Mouse (Mus musculus) embryo, embryonic 10 days (tissue): ENCODE measurements around the gene Ptprn2.

ENCODE experiments used
- DNase-seq: peaks from one replicate; pipeline ENCODE4 v3.0.0-alpha.2; 2015; ENCODE audit warnings: low spot score

The Ptprn2 gene

GRCm38 (mm10) chr12:117058184-117058958 lies 572.9 kb downstream of the Ptprn2 start:
- DNase-seq, result no peak

GRCm38 (mm10) chr12:117058975-117059374 lies 573.5 kb downstream of the Ptprn2 start:
- DNase-seq, result no peak

- DNase-seq, result no peak
Observed at GRCm38 (mm10) chr12:117077664-117078063, 592.1 kb downstream of the Ptprn2 start.

GRCm38 (mm10) chr12:117078945-117079344 lies 593.4 kb downstream of the Ptprn2 start:
- no peak for DNase-seq

DNA sequence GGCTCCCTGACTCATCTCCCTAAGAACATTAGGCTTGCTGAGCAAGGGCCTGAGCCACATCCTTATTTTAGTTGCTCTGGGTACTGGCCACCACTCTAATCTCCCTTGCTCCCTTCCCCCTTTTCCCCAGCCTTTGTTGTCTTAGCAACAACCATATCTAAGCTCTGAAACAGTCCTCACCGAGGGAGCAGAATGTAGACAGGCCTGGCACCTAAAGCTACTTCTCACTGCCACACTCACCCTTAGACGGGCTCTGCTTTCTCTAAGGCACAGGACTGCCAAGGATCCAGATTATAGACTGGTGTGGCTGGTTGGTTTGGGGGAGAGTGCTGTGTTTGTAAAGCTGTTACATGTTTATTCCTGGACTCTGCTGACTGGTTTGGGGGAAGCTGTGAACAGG lies 594.2 kb downstream of the Ptprn2 start:
- no peak for DNase-seq

DNA sequence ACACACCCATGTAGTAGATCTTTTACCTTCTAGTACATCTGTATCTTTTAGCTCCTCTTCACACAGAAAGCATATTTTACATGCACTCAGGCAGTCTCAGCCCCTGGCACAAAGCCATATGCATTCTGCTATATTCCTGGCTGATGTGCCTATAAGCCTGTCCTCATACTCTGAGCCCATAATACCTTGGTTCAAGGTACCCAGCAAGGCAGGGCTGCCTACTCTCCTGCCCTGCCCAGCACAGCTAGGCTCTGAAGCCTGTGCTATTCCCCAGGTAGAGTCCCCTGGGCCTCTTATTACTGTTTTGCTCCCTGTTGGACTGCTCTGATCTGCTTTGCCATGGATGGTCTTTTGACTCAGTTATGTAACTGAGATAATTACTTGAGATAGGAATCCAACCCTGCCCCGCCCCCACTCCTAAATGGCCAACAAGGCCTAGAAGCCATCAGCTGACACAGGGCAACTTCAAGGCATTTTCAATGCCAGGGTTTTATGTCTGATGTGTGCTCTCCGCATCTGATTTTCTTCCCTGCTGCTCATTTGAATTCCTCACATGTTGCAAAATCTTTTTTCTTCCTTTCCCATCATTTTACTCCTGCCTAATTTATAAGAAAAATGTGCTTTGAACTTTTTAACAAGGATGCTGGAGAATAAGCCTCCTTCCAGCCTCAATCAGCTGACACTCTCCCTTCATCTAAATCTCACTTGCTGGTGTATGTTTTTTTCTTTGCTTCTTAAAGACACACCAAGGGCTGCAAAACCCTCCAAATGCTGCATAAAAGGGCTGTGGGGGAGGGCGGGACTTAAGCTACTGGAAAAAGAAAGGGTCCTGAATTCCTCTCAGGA lies 598.6 kb downstream of the Ptprn2 start:
- no peak for DNase-seq

DNA sequence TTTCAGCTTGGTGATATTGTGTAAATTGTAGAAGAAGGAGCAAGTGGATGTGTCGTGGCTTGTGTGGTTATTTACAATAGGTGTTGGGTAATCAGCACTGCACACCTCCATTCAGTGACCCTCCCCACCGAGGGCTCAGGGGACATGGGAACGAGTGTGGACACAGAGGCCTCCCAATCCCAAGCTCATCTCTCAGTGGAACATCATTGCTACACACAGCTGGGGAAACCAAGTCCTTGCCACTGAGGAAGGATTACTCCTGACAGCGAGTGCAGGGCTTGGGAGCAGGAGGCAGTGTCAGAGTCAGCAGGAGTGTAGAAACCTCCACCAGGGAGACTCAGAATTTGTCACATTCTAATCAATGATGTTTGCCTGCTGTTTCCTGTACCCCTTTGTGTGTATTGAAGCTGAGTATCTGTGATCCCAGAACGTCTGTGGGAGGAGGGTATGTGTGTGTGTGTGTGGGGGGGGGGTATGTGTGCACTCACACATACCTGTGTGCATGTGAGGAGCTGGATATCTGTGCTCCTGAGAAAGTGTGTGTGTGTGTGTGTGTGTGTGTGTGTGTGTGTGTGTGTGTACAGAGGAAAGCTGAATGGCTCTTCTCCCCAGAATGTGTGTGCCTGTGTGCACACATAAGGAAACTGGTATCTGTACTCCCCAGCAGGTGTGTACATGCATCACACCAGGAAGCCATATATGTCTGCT lies 599.3 kb downstream of the Ptprn2 start:
- no peak for DNase-seq

GRCm38 (mm10) chr12:117085661-117086335 lies 600.3 kb downstream of the Ptprn2 start:
- DNase-seq, result no peak

DNA sequence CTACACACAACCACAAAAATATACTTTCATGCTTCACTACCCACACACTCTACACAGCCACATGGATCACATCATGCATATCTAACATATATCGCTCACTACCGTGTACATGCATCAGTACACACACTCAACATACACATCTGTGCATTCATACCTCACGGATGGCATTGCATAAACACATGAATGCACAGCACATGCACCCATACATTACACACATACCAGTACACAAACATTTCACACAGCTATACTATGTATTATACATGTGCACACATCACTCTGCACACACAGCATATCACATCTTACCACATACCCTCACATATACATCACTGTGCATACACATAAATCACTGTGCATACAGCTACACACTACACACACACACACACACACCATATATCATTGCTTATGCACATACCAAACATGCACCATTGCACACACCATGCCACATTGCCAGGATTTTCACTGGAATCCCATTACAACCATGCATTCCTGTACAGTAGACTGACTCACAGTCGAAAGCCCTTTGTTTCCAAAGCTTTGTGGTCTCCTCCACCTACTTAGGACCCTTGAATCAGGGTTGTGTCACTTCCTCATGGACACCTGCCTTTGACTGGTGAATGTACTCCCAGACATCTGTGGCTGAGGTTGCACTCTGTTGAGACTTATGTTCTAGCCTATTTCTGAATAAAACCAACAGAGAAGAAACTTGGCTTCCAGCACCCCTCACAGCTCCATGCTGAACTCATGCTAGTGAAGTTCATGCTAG lies 607.0 kb downstream of the Ptprn2 start:
- DNase-seq, result no peak

GRCm38 (mm10) chr12:117095941-117096340 lies 610.4 kb downstream of the Ptprn2 start:
- no peak for DNase-seq

DNA sequence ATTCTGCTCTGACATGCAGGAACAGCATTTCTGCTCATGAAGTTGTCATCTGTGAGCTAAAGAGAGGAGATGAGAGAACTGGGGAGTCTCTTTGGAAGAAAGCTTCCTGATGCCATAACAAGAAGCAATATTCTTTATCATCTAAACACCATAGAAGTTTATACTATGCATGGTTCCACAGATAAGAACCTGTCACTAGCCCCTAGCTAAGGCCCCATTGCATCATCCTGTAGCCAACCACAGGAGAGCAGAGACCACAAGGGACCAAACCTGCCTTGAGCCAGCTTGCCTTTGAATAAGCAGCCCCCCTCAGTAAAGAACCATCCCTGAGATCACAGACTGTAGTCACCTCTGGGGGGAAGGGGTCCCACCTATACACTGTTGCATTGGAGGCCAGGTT lies 612.8 kb downstream of the Ptprn2 start:
- DNase-seq, result no peak

DNA sequence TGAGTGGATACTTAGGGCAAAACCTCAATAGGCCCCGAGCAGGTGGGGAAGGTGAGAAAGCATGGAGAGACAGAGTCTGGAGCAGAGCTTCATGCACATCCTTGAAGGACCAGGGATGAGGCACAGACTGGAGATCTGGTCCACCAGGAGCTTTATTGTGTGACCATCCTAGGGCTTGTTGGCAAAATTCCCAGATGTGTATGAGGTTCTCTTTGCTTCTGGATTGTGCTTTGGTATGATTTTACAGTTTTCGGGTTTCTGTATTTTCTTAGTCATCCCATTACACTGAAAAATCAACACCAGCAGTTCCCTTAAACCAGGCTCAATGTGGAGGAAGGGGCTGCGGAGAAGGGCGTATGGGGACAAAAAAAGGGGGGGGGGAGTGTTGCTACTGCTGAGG lies 621.2 kb downstream of the Ptprn2 start:
- no peak for DNase-seq

DNA sequence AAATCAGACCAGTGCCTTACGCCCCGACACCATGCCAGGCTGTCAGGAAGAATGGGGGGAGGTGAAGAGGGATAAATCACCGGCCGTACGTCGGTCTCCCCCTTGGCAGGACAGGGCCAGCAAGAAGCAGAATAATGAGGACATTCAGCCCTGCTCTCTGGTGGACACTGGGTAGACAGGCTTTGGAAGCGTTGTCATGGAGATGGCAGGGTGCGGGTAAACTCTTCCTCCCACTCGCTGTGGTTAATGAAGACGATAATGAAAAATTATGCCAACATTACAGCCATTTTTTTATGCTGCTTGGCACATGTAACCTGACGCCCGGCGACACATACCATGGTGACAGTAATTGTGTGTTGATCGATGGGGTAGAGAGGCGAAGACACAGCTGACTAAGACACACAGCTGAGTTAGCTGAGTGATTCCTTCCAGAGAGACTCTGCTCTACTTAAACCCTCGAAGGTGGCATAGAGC lies 621.7 kb downstream of the Ptprn2 start:
- DNase-seq, result peak; percentile 83

- DNase-seq, result no peak
Observed at GRCm38 (mm10) chr12:117115254-117115865, 629.8 kb downstream of the Ptprn2 start.

- DNase-seq, result no peak
Observed at GRCm38 (mm10) chr12:117127078-117127477, 641.6 kb downstream of the Ptprn2 start.

GRCm38 (mm10) chr12:117127485-117127884 lies 642.0 kb downstream of the Ptprn2 start:
- no peak for DNase-seq

DNA sequence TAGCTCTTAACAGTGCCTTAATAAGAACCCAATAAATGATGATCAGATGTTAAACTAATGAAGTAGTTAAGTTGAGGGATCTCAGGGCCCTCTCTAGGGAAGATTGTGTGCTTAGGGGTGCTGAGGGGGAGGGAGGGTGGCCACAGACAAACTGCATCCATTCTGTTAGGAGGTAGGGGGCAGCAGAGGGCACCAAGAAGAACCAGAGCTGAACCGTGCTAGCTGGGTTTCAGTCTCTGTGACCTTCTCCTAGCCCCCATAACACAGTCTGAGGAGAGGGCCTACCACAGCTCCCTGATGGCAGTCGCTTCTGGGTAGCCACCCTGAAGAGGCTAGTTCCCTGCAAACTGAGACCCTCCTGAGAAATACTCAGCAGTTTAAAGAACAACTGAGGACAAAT lies 646.6 kb downstream of the Ptprn2 start:
- DNase-seq, result peak; percentile 63

GRCm38 (mm10) chr12:117135205-117135604 lies 649.7 kb downstream of the Ptprn2 start:
- no peak for DNase-seq

DNA sequence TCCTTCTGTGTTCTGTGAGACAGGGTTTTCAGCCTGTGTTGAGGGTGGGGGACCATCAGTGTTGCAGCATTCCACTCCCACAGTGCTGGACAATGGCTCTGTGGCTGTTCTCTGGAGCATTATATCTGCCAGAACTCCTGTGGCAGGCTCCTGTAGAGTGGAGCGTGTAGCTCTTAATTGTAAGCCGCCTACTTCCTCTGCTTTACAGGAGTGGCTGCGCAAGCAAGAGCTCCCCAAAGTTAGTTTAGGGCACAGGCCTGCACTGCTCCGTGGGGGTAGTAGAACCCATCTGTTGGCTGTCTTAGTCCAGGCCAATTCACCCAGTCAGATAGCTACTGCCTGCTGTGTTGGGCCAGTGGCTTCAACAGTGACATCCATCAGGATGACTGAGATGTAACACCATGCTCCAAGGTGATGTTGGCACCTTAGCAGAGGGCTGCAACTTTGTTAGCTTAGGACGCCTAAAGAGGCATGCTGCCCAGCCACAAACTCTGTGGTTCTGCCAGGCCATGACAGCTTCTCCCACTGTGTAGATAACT lies 651.0 kb downstream of the Ptprn2 start:
- DNase-seq, result no peak

GRCm38 (mm10) chr12:117140901-117141300 lies 655.4 kb downstream of the Ptprn2 start:
- DNase-seq, result no peak
